Mouse (Mus musculus) natural killer cell, adult 2 months (primary cell): ENCODE measurements around the gene Amz2.

ENCODE experiments used
- DNase-seq, 2 experiments: peaks; one replicate each; pipeline ENCODE4 v3.0.0; 2022; ENCODE audit warnings: low spot score in 2 of 2

The Amz2 gene

GRCm38 (mm10) chr11:109494890-109495770 is 69.4 kb downstream of the Amz2 start:
- peak; percentile 75 to 77 for DNase-seq

DNA sequence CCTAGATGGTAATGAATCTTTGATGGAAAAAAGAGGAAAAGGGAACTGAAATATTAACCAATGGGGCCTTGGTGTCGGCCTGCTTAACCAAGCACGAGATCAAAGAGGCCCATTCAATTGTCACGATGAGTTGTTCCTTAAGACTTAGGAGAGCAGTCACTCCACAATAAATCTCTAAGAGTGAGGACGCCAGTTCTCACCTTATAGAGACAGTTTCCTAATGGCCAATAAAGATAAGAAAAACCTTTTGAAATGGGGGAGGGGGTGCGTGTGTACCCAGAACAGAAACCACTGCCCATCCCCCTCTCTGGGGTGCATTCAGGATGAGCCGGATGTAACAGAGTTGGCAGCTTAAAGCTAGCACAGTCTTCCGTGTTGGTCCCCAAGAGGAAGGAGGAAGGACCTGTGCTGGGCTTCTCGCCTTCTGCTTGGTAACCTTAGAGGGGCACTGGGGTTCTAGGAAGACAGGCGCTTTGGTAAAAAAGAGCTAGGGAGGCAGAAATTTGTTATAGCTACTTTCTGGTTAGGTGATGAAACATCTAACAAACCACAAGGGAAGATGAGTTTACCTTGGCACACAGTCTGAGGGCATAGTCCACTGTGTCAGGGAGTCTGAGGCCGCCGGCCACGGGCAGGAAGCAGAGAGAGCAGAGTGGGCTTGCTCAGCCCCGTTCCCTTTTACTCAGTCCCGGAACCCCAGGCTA is 70.2 kb downstream of the Amz2 start:
- DNase-seq, result peak in 1 of 2 experiments; percentile 42

DNA sequence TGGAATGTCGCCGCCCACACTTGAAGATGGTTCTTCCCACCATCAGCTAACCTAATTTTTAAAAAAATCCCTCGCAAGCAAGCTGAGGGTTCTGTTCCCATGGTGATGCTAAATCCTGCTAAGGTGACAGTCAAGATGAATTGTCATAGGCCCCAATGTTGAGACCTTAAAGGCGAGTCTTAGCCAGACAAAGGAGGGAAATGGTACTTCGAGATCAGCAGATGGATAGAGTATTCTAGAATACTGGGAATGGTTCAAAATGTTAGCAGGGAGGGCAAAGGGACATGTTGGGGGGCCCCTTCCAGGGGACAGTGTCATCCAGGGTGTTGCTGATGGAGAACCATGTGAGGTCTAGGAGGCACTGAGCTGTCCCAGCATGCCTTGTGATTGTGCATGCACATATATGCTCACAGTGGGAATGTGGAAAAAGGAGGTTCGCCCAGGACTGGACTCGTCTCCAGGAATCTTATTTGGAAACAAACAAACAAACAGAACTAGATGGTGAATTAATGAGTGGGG is 70.8 kb downstream of the Amz2 start:
- DNase-seq, result no peak

GRCm38 (mm10) chr11:109496996-109497714 is 71.4 kb downstream of the Amz2 start:
- DNase-seq, result peak in 1 of 2 experiments; percentile 6

DNA sequence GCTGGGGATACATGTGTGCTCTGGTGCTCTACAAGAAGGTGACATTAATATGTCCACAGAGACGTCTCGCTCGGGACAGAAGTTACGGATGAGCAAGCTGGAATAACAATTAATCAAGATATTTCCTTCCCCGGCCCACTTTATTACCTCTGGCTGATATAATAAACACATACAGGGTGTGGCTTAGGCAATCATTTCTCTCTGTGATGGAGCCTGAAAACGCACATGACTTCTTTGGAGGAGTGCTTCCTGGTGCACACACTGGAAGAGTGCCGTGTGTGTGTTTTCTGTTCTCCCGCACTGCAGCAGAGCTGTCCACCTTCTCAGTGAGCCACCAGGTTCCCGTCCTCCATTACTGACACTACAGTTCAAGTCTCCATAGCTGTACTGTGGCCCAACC is 72.2 kb downstream of the Amz2 start:
- no peak for DNase-seq

GRCm38 (mm10) chr11:109500206-109500605 is 74.5 kb downstream of the Amz2 start:
- no peak for DNase-seq
